Mouse (Mus musculus) small intestine, adult 2 months (tissue): ENCODE measurements around the gene Sh2d1a.

Source experiments
- CTCF ChIP-seq: fragments of 200-500 bp; IDR thresholded peaks from 2 replicates; pipeline ENCODE4 v1.5.1; 2012; ENCODE audit warnings: low read depth, mild to moderate bottlenecking, control low read depth, inconsistent platforms, low read length, moderate library complexity, mixed read lengths; ENCODE audit not compliant: insufficient replicate concordance, insufficient read length; ENCODE audit errors: extremely low read depth
- POLR2A ChIP-seq: fragments of 200-500 bp; IDR thresholded peaks from 2 replicates; pipeline ENCODE4 v1.6.1; 2012; ENCODE audit warnings: low read depth, mild to moderate bottlenecking, control low read depth, inconsistent platforms, low read length, moderate library complexity

GRCm38 (mm10) chrX:42489446-42489845, 12.8 kb upstream of the Sh2d1a start, which contains the start of gene Tex13c2:
- TF ChIP-seq POLR2A (no peak), CTCF (no peak)
